Mouse (Mus musculus) monocyte, adult 2 months (primary cell): ENCODE results near the gene Cnksr3.

Experiments
- DNase-seq, 2 experiments: peaks; one replicate each; pipeline ENCODE4 v3.0.0; 2022; ENCODE audit warnings: low spot score in 2 of 2, low read depth in 1 of 2

Cnksr3 gene

GRCm38 (mm10) chr10:7077971-7078370 lies 134.1 kb downstream of the Cnksr3 start:
- no peak for DNase-seq

- DNase-seq: no peak
Measured at GRCm38 (mm10) chr10:7077389-7077808, 134.6 kb downstream of the Cnksr3 start.

- no peak for DNase-seq
Measured at GRCm38 (mm10) chr10:7076662-7077211, 135.3 kb downstream of the Cnksr3 start.

- DNase-seq: peak in 1 of 2 experiments; percentile 14
Measured at GRCm38 (mm10) chr10:7076201-7076600, 135.8 kb downstream of the Cnksr3 start.

GRCm38 (mm10) chr10:7075661-7076060 lies 136.4 kb downstream of the Cnksr3 start:
- DNase-seq: no peak

GRCm38 (mm10) chr10:7074231-7074630 lies 137.8 kb downstream of the Cnksr3 start:
- DNase-seq: no peak

GRCm38 (mm10) chr10:7070924-7071323 lies 141.1 kb downstream of the Cnksr3 start:
- no peak for DNase-seq

- DNase-seq: no peak
Measured at GRCm38 (mm10) chr10:7070100-7070835, 141.8 kb downstream of the Cnksr3 start.

- DNase-seq: no peak
Measured at GRCm38 (mm10) chr10:7069090-7069489, 142.9 kb downstream of the Cnksr3 start.
